Mouse (Mus musculus) limb, embryonic 10.5 days (tissue): ENCODE data around the gene Igsf1. TPM values are rescaled to one million over a fixed set of nuclear protein-coding genes. Genes with fewer than 3 reads are reported as not detected.

ENCODE experiments used
- DNase-seq: peaks from one replicate; pipeline ENCODE4 v3.0.0-alpha.2; 2017; ENCODE audit warnings: low spot score
- H3K27ac ChIP-seq: fragments of 300-500 bp; sonication (generic); 2 replicates; pipeline ENCODE4 v1.5.1; 2016; ENCODE audit warnings: mild to moderate bottlenecking
- H3K27me3 ChIP-seq: fragments of 300-500 bp; sonication (generic); 2 replicates; pipeline ENCODE4 v1.6.1; 2016; ENCODE audit warnings: low read depth, mild to moderate bottlenecking; ENCODE audit not compliant: poor library complexity, severe bottlenecking
- H3K36me3 ChIP-seq: fragments of 300-500 bp; sonication (generic); 2 replicates; pipeline ENCODE4 v1.6.1; 2016; ENCODE audit warnings: mild to moderate bottlenecking, moderate library complexity
- H3K4me1 ChIP-seq: fragments of 300-500 bp; sonication (generic); 2 replicates; pipeline ENCODE4 v1.6.1; 2016
- H3K4me3 ChIP-seq: fragments of 300-500 bp; sonication (generic); 2 replicates; pipeline ENCODE4 v1.5.1; 2016; ENCODE audit warnings: mild to moderate bottlenecking, moderate library complexity
- H3K9me3 ChIP-seq: fragments of 300-500 bp; sonication (generic); replicated peaks from 2 replicates; pipeline ENCODE4 v1.6.1; 2016; ENCODE audit warnings: mild to moderate bottlenecking
- WGBS: fragments of 180-500 bp; shearing (Covaris S2); methylation state at CpG from one replicate; pipeline ENCODE4 v1.1.7; 2016; 5-methylcytosine and 5-hydroxymethylcytosine counted together
- polyA plus RNA-seq: library from polyadenylated mRNA; unstranded; fragments of >200 nt; fragmentation: Nextera tagmentation; extraction: Ambion mirVana; gene quantifications from 2 replicates; pipeline ENCODE4 v1.2.1, GENCODE M21; 2016

Gene Igsf1
- 0.81 and 0.84 TPM in 2 replicates for polyA plus RNA-seq

DNA sequence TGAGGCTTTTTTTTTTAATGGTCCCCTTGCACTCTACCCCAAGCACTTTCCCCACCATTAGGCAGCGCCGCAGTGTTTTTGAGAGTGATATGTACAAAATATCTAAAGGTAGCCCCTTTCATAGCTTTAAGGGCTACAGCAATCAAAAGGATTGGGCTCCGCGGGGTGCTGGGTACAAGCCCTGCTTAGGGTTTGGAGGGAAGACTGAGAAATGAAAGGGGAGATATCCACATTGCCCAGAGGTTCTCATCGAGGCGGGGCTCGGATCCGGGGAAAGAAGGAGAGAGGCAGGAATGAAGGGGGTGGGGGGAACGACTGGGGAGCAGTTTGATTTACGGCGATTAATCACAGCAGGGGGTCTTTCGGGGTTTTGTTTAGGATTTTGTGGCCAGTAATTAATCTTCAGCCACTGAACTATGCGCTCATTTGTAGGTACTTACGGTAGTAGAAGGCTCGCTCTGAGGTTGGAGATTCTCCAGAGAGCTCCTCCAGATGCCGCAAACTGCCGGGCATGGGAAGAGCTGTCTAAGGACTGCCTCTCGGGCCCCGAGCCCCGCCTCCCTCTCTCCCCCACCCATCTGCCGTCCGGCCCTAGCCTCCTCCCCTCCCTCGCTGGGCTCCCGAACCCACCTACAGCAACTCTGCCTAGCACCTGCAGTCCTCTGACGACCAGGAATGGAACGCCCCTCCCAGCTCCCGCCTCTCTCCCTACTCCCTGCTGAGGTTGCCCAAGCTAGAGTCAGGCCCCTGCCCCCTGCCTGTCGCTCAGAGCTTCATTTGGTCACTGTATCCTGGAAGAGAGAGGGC lies at the start of gene Igsf1:
Gene Igsf1, minus strand, starts transcription at position 537 of the 807 bp plus-strand sequence.
- Histone ChIP-seq H3K9me3 (no peaks in the 10 kb centered on the region), H3K36me3 (no peaks in the 10 kb centered on the region), H3K4me1 (no peaks in the 10 kb centered on the region), H3K4me3 (peak within 1 kb of the TSS; percentile 45), H3K27me3 (peaks cover 7% of the 10 kb centered on the region; the same call in 1 of the 2 replicates), H3K27ac (no peak within 1 kb of the TSS)
- peak; percentile 37 for DNase-seq
- 10% methylated on average over 27 of the region's 28 CpGs for WGBS

DNA sequence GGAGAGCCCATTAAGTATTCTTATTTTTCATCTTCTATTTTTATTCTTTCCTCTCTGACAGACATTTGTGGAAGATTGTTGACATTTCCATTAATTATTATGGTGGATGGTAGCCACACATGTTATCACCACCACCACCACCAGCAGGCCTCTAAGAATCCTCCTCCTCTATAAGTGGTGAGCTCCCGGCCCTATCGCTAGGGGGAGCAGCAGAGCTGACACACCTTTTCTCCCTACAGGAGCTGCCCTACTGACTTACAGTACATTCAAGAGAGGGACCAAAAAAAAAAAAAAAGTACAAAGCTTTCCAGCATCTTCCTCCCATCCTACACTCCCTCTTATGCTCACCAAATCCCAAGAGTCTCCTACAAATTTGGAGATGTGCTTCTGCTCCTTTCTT lies 26.7 kb downstream of the Igsf1 start:
- Histone ChIP-seq H3K27ac (no peak overlapping the region), H3K4me3 (no peak overlapping the region), H3K4me1 (no peaks in the 10 kb centered on the region), H3K9me3 (no peaks in the 10 kb centered on the region), H3K36me3 (no peaks in the 10 kb centered on the region), H3K27me3 (no peaks in the 10 kb centered on the region)
- WGBS, result 21% methylated on average over 2 of the region's 2 CpGs
- no peak for DNase-seq

DNA sequence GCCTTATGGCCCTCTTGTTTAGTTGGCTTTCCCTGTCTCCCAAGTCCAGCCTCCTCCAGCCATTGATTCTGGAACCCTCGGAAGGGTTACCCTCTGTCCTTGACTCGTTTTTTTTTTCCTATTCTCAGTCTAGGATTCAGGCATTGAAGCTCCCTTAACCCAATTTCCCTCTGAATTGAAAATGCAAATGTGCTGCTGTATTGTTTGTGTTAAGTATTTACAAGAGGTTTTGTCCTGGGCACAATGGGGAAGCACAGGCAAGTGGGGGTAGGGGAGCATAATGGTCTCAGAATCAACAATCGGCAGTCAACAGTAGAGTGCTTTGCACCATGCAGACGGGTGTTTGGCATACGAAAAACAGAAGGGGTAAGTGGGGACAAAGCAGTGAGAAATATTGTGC lies 52.4 kb downstream of the Igsf1 start:
- 60% methylated on average over 5 of the region's 5 CpGs for WGBS
- DNase-seq, result no peak
- no peaks in the 10 kb centered on the region for H3K27me3 ChIP-seq
- H3K9me3 ChIP-seq, result no peaks in the 10 kb centered on the region
- no peak overlapping the region for H3K27ac ChIP-seq
- no peak overlapping the region for H3K4me3 ChIP-seq
- H3K4me1 ChIP-seq, result no peaks in the 10 kb centered on the region
- no peaks in the 10 kb centered on the region for H3K36me3 ChIP-seq

GRCm38 (mm10) chrX:49734959-49735358 lies 62.6 kb downstream of the Igsf1 start, which contains the start of gene Olfr1321:
Gene Olfr1321 (minus strand): TSS chrX:49735059.
- WGBS, result 81% methylated on average over 2 of the region's 2 CpGs
- Histone ChIP-seq H3K9me3 (no peaks in the 10 kb centered on the region), H3K27me3 (no peaks in the 10 kb centered on the region), H3K27ac (no peak within 1 kb of the TSS), H3K36me3 (no peaks in the 10 kb centered on the region), H3K4me1 (no peaks in the 10 kb centered on the region), H3K4me3 (no peak within 1 kb of the TSS)
- no peak for DNase-seq

Other genes with a start within 250 kb of the Igsf1 start
- not detected in 2 replicates for gene Olfr1320, start 125.4 kb downstream of the Igsf1 start, polyA plus RNA-seq
- not detected in 2 replicates for gene Olfr1321, start 62.7 kb downstream of the Igsf1 start, polyA plus RNA-seq
- gene Olfr1322, start 93.7 kb upstream of the Igsf1 start, polyA plus RNA-seq, result not detected in 2 replicates
- gene Olfr1323, start 221.6 kb upstream of the Igsf1 start, polyA plus RNA-seq, result not detected in 2 replicates